Mouse (Mus musculus) G1E (cell line): Measurements from ENCODE around the gene Elfn2.

Source experiments
- CTCF ChIP-seq: IDR thresholded peaks from 2 replicates; pipeline ENCODE4 v1.5.1; 2012; ENCODE audit warnings: low read depth, low read length, inconsistent platforms, mixed read lengths
- GATA1 ChIP-seq: IDR thresholded peaks from 2 replicates; pipeline ENCODE4 v1.6.1; 2012; ENCODE audit warnings: borderline replicate concordance, low read length, inconsistent platforms, mixed read lengths
- GATA2 ChIP-seq: IDR thresholded peaks from 2 replicates; pipeline ENCODE4 v1.6.1; 2012; ENCODE audit warnings: low read depth, low read length, inconsistent platforms, borderline replicate concordance
- TAL1 ChIP-seq: conservative IDR thresholded peaks from 2 replicates; pipeline ENCODE4 v1.6.1; 2012; ENCODE audit warnings: low read depth, low read length, inconsistent platforms, mixed read lengths

- TF ChIP-seq CTCF (no peak), GATA1 (no peak), GATA2 (no peak), TAL1 (no peak)
Measured at GRCm38 (mm10) chr15:78700420-78700819, 18.2 kb downstream of the Elfn2 start.
